Mouse (Mus musculus) lung, postnatal 0 days (tissue): ENCODE data around the gene Mcrip2.

Experiments used
- CTCF ChIP-seq: IDR thresholded peaks from 2 replicates; pipeline ENCODE4 v1.5.1; 2016; ENCODE audit warnings: antibody characterized with exemption, mild to moderate bottlenecking
- EP300 ChIP-seq: IDR thresholded peaks from 2 replicates; pipeline ENCODE4 v1.6.1; 2016; ENCODE audit warnings: antibody characterized with exemption, mild to moderate bottlenecking, control low read depth

DNA sequence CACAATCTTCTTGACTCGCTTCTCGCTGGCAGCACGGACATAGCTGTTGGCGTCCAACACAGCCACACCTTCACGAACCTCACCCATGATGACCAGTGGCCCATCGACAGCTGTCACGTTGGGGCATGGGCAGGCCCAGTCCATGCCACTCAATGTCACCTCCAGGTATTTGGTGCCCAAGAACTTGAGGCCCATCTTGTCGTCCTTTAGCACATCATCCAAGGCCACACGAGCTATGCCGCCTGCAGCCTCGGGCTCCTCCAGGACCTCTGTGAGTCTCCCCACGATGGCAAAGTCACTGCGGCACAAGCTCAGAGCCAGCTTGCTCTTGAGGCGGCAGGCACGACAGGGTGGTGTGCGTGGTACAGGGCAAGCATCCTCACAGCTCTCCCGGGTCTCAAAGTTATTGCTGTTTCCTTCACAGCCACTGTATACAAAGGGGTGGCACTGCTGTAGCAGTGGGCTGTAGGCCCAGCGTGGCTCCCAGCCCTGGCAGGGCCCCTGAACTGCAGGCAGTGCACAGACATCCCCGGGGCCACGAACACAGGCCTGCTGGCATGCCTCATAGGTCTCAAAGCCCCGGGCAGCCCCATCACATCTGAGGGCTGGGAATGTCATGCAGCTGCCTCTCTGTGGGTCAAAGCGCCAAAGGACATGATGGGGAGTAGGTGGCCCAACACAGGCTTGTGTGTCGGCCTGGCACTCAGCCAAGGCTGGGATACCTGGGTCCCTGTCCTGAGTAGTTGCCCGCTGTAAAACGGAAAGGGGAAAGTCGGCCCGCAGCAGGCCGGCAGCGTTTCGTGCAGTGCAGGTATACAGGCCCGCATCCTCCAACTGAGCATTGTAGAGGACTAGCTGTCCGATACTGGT, 9.4 kb upstream of the Mcrip2 start:
- TF ChIP-seq CTCF: no peak
- TF ChIP-seq EP300: no peak
